Mouse (Mus musculus): ENCODE results near the gene Vegfa. TPM values are rescaled to one million over a fixed set of nuclear protein-coding genes. Genes with fewer than 3 reads are reported as not detected.

Vegfa gene
- polyA plus RNA-seq, 1 experiment from 2014 or later, result 7.4 TPM

DNA sequence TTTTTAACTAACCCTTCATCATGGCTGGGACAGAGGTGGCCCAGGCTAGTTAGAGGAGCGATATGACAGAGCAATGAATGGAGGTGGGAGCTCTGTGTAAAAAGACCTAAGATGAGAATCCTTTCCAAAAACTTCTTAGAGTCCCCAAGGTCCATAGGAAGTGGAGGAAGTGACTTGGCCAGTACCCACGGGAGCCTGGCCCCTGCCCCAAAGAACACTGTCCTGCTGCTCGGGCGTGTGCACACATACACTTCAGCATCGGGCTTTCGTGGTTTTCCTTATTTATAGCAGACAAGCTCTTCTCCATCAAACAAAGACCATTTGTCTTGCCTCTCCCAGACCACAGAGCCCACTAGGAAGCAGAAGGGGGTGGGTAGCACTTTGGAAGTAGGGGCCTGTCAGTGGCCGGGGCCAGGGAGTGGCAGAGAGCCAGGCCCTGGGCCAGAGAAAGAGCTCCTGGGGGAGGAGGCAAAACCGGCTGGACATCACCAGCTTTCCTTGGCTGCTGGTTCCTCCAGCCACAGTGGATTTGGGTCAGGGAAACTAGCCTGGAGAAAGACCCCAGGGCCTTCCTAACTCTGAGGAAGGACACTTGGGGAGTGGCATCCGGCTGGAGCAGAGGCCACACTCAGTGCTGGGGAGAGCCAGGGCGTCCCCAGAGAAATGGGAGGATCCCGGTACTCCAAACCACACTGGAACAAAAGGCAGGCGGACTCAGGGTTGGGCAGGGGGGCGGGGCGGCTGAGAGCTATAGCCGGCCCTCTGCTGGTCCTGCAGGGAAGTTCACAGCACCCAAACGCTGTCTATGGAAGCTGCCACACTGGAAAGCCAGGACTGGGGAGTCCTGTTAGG, 4.9 kb downstream of the Vegfa start:
- ATAC-seq (replicated peaks; ENCODE audit: insufficient number of reproducible peaks, low FRiP score, low TSS enrichment), result no peak
- peak overlapping the region; percentile 68 for H3K4me2 ChIP-seq
- WGBS (ENCODE audit: insufficient replicate concordance), result 16% methylated on average over 16 of the region's 16 CpGs
- no peaks in the 10 kb centered on the region for H3K27me3 ChIP-seq (ENCODE audit: control insufficient read depth, insufficient read depth, low read length)
- peak overlapping the region; percentile 98 for H3K27ac ChIP-seq (ENCODE audit: low read depth, low read length)
- peaks cover 20% of the 10 kb centered on the region for H3K36me3 ChIP-seq (ENCODE audit: control insufficient read depth, insufficient read depth, low read length)
- H3K4me1 ChIP-seq (ENCODE audit: control insufficient read depth, insufficient read depth, low read length), result peaks cover 39% of the 10 kb centered on the region
- H3K9ac ChIP-seq (ENCODE audit: low read depth, low read length), result peak overlapping the region; percentile 63
- H3K4me3 ChIP-seq (ENCODE audit: low read depth, low read length), result peak overlapping the region; percentile 95
- H3K9me3 ChIP-seq (replicated peaks; ENCODE audit: control insufficient read depth, low read length), result no peaks in the 10 kb centered on the region

DNA sequence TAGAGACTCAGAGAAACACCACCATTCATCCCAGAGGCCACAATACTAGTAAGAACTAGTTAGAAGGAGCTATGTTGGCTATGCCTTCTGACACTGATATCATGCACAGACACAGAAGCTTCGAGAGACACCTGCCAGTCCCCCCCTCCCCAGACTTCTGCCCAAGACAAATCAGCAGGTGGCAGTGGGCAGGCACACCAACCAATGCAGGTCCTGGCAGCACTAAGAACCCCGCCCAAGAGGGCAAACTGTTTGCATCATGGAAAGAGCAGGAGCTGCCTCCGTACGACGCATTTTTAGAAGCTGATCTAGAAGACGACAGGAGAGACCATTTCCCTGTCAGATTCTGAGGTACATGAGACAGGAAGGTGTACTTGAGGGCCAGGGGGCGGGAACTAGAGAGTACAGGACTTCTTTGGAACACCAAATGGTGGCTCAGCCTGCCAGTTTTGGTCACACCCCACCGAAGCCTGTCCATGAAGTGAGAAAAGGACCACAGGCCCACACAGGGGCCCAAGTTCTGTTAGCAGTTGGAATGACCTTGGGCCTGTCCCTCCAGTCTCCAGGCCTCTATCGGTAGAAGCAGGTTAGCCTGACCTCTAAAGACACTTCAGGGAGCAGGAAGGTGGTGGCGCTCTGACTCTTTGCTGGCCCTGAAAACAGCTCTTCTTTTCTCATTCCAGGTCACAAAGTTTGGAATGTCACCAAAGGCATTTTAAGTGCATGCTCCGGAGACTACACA, 6.1 kb downstream of the Vegfa start:
- 63% methylated on average over 11 of the region's 11 CpGs for WGBS (ENCODE audit: insufficient replicate concordance)

DNA sequence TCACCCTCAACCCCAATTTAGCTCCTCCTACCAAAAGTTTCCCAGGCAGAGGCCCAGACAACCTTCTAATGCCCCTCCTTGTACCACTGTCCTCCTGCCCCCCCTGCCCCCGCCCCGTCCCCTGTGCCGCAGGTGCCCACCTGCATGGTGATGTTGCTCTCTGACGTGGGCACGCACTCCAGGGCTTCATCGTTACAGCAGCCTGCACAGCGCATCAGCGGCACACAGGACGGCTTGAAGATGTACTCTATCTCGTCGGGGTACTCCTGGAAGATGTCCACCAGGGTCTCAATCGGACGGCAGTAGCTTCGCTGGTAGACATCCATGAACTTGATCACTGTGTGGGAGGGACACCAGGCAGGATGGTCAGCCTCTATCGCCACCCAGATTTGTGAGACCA, 7.0 kb downstream of the Vegfa start:
- peaks cover 38% of the 10 kb centered on the region for H3K36me3 ChIP-seq (ENCODE audit: control insufficient read depth, insufficient read depth, low read length)
- 0 out of 2 replicates have a peak overlapping the region, but pooled peaks have one; percentile 28 for H3K9ac ChIP-seq (ENCODE audit: low read depth, low read length)
- no peak overlapping the region for H3K4me3 ChIP-seq (ENCODE audit: low read depth, low read length)
- H3K4me1 ChIP-seq (ENCODE audit: control insufficient read depth, insufficient read depth, low read length), result peaks cover 39% of the 10 kb centered on the region
- WGBS (ENCODE audit: insufficient replicate concordance), result 90% methylated on average over 15 of the region's 15 CpGs
- no peak overlapping the region for H3K4me2 ChIP-seq
- H3K27me3 ChIP-seq (ENCODE audit: control insufficient read depth, insufficient read depth, low read length), result no peaks in the 10 kb centered on the region
- no peak overlapping the region for H3K27ac ChIP-seq (ENCODE audit: low read depth, low read length)
- ATAC-seq (replicated peaks; ENCODE audit: insufficient number of reproducible peaks, low FRiP score, low TSS enrichment), result no peak
- H3K9me3 ChIP-seq (replicated peaks; ENCODE audit: control insufficient read depth, low read length), result no peaks in the 10 kb centered on the region

More for the DNA sequence above, 6.1 kb downstream of the Vegfa start:
- Histone ChIP-seq H3K9ac (ENCODE audit: low read depth, low read length) (peak overlapping the region; percentile 60), H3K4me1 (ENCODE audit: control insufficient read depth, insufficient read depth, low read length) (peaks cover 39% of the 10 kb centered on the region), H3K4me3 (ENCODE audit: low read depth, low read length) (peak overlapping the region; percentile 16; the same call in 1 of the 2 replicates), H3K4me2 (peak overlapping the region; percentile 68), H3K9me3 (replicated peaks; ENCODE audit: control insufficient read depth, low read length) (no peaks in the 10 kb centered on the region), H3K36me3 (ENCODE audit: control insufficient read depth, insufficient read depth, low read length) (peaks cover 29% of the 10 kb centered on the region), H3K27ac (ENCODE audit: low read depth, low read length) (peak overlapping the region; percentile 98), H3K27me3 (ENCODE audit: control insufficient read depth, insufficient read depth, low read length) (no peaks in the 10 kb centered on the region)
- no peak for ATAC-seq (replicated peaks; ENCODE audit: insufficient number of reproducible peaks, low FRiP score, low TSS enrichment)

DNA sequence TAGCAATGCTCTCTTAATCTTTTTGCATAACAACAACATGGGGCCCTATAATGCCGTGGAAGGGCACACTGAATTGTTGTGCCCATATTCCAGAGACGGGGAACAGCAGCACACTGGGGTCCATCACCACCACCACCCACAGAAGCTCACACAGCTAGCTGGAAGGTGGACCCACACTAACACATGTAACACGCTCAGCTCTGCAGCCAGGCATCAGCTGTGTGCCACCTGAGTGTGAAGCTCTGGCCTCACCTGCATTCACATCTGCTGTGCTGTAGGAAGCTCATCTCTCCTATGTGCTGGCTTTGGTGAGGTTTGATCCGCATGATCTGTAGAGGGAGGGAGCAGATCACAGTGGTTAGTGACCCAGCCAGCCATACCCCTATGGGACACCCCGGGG, 8.0 kb downstream of the Vegfa start:
- 89% methylated on average over 5 of the region's 5 CpGs for WGBS (ENCODE audit: insufficient replicate concordance)
- H3K4me2 ChIP-seq, result no peak overlapping the region
- peaks cover 35% of the 10 kb centered on the region for H3K4me1 ChIP-seq (ENCODE audit: control insufficient read depth, insufficient read depth, low read length)
- peaks cover 47% of the 10 kb centered on the region for H3K36me3 ChIP-seq (ENCODE audit: control insufficient read depth, insufficient read depth, low read length)
- no peak overlapping the region for H3K9ac ChIP-seq (ENCODE audit: low read depth, low read length)
- no peak overlapping the region for H3K27ac ChIP-seq (ENCODE audit: low read depth, low read length)
- no peaks in the 10 kb centered on the region for H3K9me3 ChIP-seq (replicated peaks; ENCODE audit: control insufficient read depth, low read length)
- no peaks in the 10 kb centered on the region for H3K27me3 ChIP-seq (ENCODE audit: control insufficient read depth, insufficient read depth, low read length)
- ATAC-seq (replicated peaks; ENCODE audit: insufficient number of reproducible peaks, low FRiP score, low TSS enrichment), result no peak
- no peak overlapping the region for H3K4me3 ChIP-seq (ENCODE audit: low read depth, low read length)

DNA sequence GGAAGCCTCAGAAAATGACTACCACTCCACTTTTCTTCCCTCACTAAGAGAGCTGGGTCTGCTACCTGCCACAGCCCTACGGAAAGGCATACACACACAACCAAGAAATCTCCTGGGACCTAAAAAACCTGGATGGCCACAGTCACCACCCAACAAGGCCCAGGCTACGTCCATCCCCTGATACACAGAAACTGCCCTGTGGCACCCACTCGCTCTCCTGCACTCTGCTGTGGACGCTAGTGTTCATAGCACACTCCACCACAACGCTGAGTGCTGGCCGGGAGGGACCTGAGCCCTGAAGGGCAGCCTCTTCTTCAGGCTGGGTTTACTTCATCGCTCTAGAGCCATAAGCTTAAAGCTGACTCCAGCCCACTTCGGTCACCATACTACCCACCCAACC, 8.6 kb downstream of the Vegfa start:
- no peak for ATAC-seq (replicated peaks; ENCODE audit: insufficient number of reproducible peaks, low FRiP score, low TSS enrichment)
- Histone ChIP-seq H3K4me3 (ENCODE audit: low read depth, low read length) (no peak overlapping the region), H3K4me2 (no peak overlapping the region), H3K9ac (ENCODE audit: low read depth, low read length) (no peak overlapping the region), H3K27me3 (ENCODE audit: control insufficient read depth, insufficient read depth, low read length) (no peaks in the 10 kb centered on the region), H3K36me3 (ENCODE audit: control insufficient read depth, insufficient read depth, low read length) (peaks cover 54% of the 10 kb centered on the region), H3K4me1 (ENCODE audit: control insufficient read depth, insufficient read depth, low read length) (peaks cover 31% of the 10 kb centered on the region), H3K27ac (ENCODE audit: low read depth, low read length) (no peak overlapping the region), H3K9me3 (replicated peaks; ENCODE audit: control insufficient read depth, low read length) (no peaks in the 10 kb centered on the region)
- WGBS (ENCODE audit: insufficient replicate concordance), result 91% methylated on average over 8 of the region's 8 CpGs

DNA sequence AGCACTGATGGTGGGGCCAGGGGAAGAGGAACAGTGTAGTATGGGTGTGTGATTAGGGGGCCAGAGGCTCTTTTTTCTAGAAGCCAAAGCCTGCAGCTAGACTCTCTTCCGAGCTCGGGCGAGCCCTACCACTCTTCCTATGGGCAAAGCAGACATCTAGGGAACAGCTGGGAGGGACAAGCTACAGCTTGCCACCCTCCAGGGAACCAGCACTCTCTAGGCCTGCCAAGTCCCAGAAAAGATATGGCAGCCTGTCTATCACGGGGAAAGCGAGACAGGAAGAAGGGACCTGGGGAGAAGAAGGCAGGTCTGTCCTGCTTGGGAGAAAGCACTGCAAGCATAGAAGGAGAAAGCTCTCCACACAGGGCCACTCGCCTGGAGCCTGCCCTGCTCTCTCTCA, 9.2 kb downstream of the Vegfa start:
- 70% methylated on average over 6 of the region's 6 CpGs for WGBS (ENCODE audit: insufficient replicate concordance)
- no peaks in the 10 kb centered on the region for H3K27me3 ChIP-seq (ENCODE audit: control insufficient read depth, insufficient read depth, low read length)
- no peak overlapping the region for H3K9ac ChIP-seq (ENCODE audit: low read depth, low read length)
- H3K9me3 ChIP-seq (replicated peaks; ENCODE audit: control insufficient read depth, low read length), result no peaks in the 10 kb centered on the region
- peaks cover 29% of the 10 kb centered on the region for H3K4me1 ChIP-seq (ENCODE audit: control insufficient read depth, insufficient read depth, low read length)
- H3K36me3 ChIP-seq (ENCODE audit: control insufficient read depth, insufficient read depth, low read length), result peaks cover 56% of the 10 kb centered on the region
- ATAC-seq (replicated peaks; ENCODE audit: insufficient number of reproducible peaks, low FRiP score, low TSS enrichment), result no peak
- H3K27ac ChIP-seq (ENCODE audit: low read depth, low read length), result no peak overlapping the region
- H3K4me2 ChIP-seq, result no peak overlapping the region
- no peak overlapping the region for H3K4me3 ChIP-seq (ENCODE audit: low read depth, low read length)

DNA sequence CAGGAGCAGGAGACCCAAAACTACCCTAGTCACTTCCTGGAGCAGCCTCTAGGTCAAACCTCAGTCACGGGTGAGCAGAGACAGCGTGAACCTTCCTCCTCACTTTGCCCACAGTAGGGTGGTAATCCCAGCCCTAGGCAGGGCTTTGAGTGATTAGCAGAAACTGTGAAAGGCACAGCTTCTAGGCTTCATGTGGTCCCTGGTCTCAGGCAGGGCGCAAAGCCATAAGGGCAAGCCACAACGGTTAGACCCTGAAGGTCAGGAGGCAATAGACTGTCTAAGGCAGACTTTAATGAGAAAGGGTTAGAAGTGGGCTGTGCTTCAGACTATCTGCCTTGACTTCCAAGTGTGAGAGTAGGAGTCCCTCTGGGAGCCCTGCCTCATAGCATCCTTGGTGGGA, 9.7 kb downstream of the Vegfa start:
- Histone ChIP-seq H3K27me3 (ENCODE audit: control insufficient read depth, insufficient read depth, low read length) (no peaks in the 10 kb centered on the region), H3K27ac (ENCODE audit: low read depth, low read length) (no peak overlapping the region), H3K4me1 (ENCODE audit: control insufficient read depth, insufficient read depth, low read length) (peaks cover 27% of the 10 kb centered on the region), H3K36me3 (ENCODE audit: control insufficient read depth, insufficient read depth, low read length) (peaks cover 60% of the 10 kb centered on the region), H3K4me3 (ENCODE audit: low read depth, low read length) (no peak overlapping the region), H3K4me2 (no peak overlapping the region), H3K9ac (ENCODE audit: low read depth, low read length) (no peak overlapping the region), H3K9me3 (replicated peaks; ENCODE audit: control insufficient read depth, low read length) (no peaks in the 10 kb centered on the region)
- WGBS (ENCODE audit: insufficient replicate concordance), result 86% methylated on average over 4 of the region's 4 CpGs
- no peak for ATAC-seq (replicated peaks; ENCODE audit: insufficient number of reproducible peaks, low FRiP score, low TSS enrichment)

DNA sequence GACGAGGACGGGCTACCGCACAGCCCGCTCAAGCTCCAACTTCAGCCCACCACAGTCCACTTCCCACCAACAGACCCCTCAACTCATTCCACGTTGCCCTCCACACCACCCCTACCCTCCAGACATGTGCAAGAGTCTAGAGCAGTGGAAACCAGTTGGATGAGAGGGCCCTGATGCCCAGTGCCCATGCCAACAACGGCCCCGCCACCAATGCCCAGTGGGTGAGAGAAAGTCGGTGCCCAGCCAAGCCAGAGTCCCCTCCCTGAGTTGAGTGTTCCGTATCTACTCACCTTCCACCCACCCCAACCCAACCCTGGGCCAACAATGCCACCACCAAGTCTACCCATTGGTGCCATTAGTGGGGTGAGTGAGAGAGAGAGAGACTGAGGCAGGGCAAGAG, 10.4 kb downstream of the Vegfa start:
- Histone ChIP-seq H3K27me3 (ENCODE audit: control insufficient read depth, insufficient read depth, low read length) (no peaks in the 10 kb centered on the region), H3K9me3 (replicated peaks; ENCODE audit: control insufficient read depth, low read length) (no peaks in the 10 kb centered on the region), H3K36me3 (ENCODE audit: control insufficient read depth, insufficient read depth, low read length) (peaks cover 60% of the 10 kb centered on the region), H3K4me1 (ENCODE audit: control insufficient read depth, insufficient read depth, low read length) (peaks cover 21% of the 10 kb centered on the region), H3K27ac (ENCODE audit: low read depth, low read length) (no peak overlapping the region), H3K4me2 (no peak overlapping the region), H3K9ac (ENCODE audit: low read depth, low read length) (no peak overlapping the region), H3K4me3 (ENCODE audit: low read depth, low read length) (no peak overlapping the region)
- no peak for ATAC-seq (replicated peaks; ENCODE audit: insufficient number of reproducible peaks, low FRiP score, low TSS enrichment)
- WGBS (ENCODE audit: insufficient replicate concordance), result 95% methylated on average over 9 of the region's 9 CpGs

Measured in heart, embryonic 11.5 days (tissue).